Mouse (Mus musculus) kidney, embryonic 14.5 days (tissue): ENCODE measurements around the gene Krt13. TPM values are rescaled to one million over a fixed set of nuclear protein-coding genes. Genes with fewer than 3 reads are reported as not detected.

Source experiments
- ATAC-seq: fragments of 200-750 bp; cut with Nextera tagmentation; 2 replicates; pipeline ENCODE4 v1.8.0; 2017; ENCODE audit warnings: moderate number of reproducible peaks, mild to moderate bottlenecking, moderate TSS enrichment, moderate library complexity; ENCODE audit not compliant: low FRiP score, low TSS enrichment
- H3K27ac ChIP-seq: fragments of 300-500 bp; sonication (generic); 2 replicates; pipeline ENCODE4 v1.5.1; 2014; ENCODE audit warnings: low read depth, mild to moderate bottlenecking, low read length, moderate library complexity, mixed read lengths
- H3K27me3 ChIP-seq: fragments of 300-500 bp; sonication (generic); 2 replicates; pipeline ENCODE4 v1.6.1; 2014; ENCODE audit warnings: mild to moderate bottlenecking, low read length; ENCODE audit not compliant: control insufficient read depth, insufficient read depth
- H3K36me3 ChIP-seq: fragments of 300-500 bp; sonication (generic); 2 replicates; pipeline ENCODE4 v1.6.1; 2014; ENCODE audit warnings: low read length, mixed read lengths; ENCODE audit not compliant: control insufficient read depth, insufficient read depth
- H3K4me1 ChIP-seq: fragments of 300-500 bp; sonication (generic); 2 replicates; pipeline ENCODE4 v1.6.1; 2014; ENCODE audit warnings: low read length, mixed read lengths; ENCODE audit not compliant: control insufficient read depth, insufficient read depth
- H3K4me2 ChIP-seq: fragments of 300-500 bp; sonication (generic); replicated peaks from 2 replicates; pipeline ENCODE4 v1.6.1; 2014; ENCODE audit warnings: low read depth, mild to moderate bottlenecking, low read length
- H3K4me3 ChIP-seq: fragments of 300-500 bp; sonication (generic); 2 replicates; pipeline ENCODE4 v1.5.1; 2014; ENCODE audit warnings: mild to moderate bottlenecking, low read length
- H3K9ac ChIP-seq: fragments of 300-500 bp; sonication (generic); 2 replicates; pipeline ENCODE4 v1.6.1; 2014; ENCODE audit warnings: low read depth, mild to moderate bottlenecking, low read length, moderate library complexity
- H3K9me3 ChIP-seq: fragments of 300-500 bp; sonication (generic); 2 replicates; pipeline ENCODE4 v1.6.1; 2016; ENCODE audit warnings: low read length; ENCODE audit not compliant: control insufficient read depth
- WGBS: fragments of 180-500 bp; shearing (Covaris S2); extraction: QIAGEN DNeasy Blood & Tissue Kit; methylation state at CpG from one replicate; pipeline ENCODE4 v1.1.7; 2014; 5-methylcytosine and 5-hydroxymethylcytosine counted together
- polyA plus RNA-seq: library from polyadenylated mRNA; unstranded; fragments of >200 nt; fragmentation: Nextera tagmentation; extraction: Ambion mirVana; gene quantifications from 2 replicates; pipeline ENCODE4 v1.2.1, GENCODE M21; 2014

The Krt13 gene
- polyA plus RNA-seq, 1 experiment from 2014 or later: not detected

DNA sequence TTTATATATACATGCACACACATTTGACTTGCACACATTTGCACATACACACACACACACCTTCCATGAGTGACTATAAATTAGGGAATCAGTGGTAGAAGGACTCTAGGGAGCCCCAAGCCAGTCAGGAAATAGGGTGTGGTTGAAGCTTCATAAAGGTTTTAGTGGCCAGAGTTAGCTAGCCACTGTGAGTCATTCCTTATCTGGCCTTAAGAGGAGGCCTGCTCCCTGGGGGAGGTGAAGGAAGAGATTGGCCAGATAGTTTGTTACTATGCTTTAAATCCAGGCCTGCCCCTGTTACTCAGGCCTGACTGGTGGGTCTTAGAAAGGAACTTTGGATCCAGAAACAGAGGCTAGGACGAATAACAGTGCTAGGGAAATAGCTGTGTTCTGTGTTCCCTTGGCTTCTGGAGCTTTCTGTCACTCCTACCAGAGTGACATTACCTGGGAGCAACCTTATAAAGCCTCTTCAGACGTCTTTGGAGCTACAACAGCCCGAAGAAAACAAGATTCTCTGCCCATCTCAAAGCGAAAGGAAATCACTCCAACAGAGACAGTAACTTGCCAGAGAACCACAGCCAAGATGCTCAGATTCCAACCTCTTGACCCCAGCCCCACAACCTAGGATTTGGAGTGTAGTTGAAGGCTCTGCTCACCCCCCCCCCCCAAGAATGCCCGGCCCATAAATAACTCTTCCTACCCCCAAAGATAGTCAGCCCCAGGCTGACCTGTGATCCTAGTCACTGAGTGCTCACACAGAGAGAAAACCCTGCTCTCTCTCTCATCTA is 26.4 kb upstream of the Krt13 start:
- no peaks in the 10 kb centered on the region for H3K36me3 ChIP-seq
- H3K4me1 ChIP-seq: peaks cover 21% of the 10 kb centered on the region; the same call in 1 of the 2 replicates
- H3K27ac ChIP-seq: no peak overlapping the region
- no peak for ATAC-seq
- H3K27me3 ChIP-seq: peaks cover 21% of the 10 kb centered on the region
- H3K9ac ChIP-seq: no peak overlapping the region
- H3K4me3 ChIP-seq: no peak overlapping the region
- 45% methylated on average over 5 of the region's 5 CpGs for WGBS
- no peak overlapping the region for H3K4me2 ChIP-seq
- no peaks in the 10 kb centered on the region for H3K9me3 ChIP-seq

DNA sequence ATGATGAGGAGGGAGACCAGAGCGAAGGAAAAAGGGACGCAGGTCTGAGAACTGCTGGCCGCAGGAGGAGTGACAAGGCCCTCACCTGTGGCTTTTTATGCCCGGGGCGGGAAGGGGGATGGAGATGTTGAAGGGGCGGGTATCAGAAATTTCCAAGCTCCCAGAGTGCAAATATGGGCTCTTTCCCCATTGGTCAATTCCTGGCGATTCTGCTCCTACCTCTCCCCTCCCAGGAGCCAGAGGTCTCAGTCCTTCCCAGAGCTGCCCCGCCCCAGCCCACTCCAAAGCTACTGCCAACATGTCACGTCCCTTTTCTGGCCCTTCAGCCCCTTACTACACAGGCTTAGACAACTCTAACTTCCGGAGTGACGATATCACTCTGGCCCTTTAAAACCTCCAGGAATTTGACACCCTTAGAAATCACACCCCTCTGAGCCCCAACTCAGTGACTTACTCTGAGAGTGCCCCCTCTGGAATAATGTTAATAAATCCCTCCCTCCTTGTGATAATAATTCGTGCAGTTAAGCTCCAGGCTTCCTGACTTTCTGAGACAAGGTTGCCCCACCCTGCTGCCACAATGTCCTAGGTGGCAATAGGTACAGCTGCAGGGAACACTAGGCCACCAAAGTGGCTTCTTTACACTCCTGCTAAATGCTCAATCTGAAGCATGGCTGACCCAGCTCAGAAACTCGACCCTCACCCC is 24.6 kb upstream of the Krt13 start:
- Histone ChIP-seq H3K9ac (no peak overlapping the region), H3K27me3 (peaks cover 21% of the 10 kb centered on the region), H3K4me3 (peak overlapping the region; percentile 41), H3K4me2 (peak overlapping the region; percentile 60), H3K9me3 (no peaks in the 10 kb centered on the region), H3K27ac (no peak overlapping the region), H3K36me3 (no peaks in the 10 kb centered on the region), H3K4me1 (peaks cover 21% of the 10 kb centered on the region; the same call in 1 of the 2 replicates)
- under 1% methylated on average over 13 of the region's 13 CpGs for WGBS
- ATAC-seq: peak; percentile 58

DNA sequence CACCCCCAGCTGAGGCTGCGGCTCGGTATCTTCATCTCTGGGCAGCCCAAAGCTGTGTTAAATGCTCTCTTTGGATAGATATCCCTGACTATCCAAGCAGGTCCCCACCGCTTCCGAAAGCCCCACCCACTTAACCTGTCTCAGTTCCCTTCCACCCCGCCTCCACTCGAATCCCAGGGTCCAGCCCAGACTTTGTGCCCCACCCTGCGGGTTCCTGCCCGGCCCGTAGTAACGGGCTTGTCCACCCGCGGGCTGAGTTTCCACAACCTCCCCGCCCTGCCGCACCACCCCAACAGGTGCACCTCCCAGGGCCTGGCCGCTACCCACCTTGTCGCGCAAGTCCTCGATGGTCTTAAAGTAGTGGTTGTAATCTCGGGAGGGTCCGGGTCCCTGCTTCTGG is 23.7 kb upstream of the Krt13 start:
- Histone ChIP-seq H3K27me3 (peaks cover 21% of the 10 kb centered on the region), H3K9ac (0 out of 2 replicates have a peak overlapping the region, but pooled peaks have one; percentile 13), H3K4me1 (peaks cover 21% of the 10 kb centered on the region; the same call in 1 of the 2 replicates), H3K9me3 (no peaks in the 10 kb centered on the region), H3K4me3 (peak overlapping the region; percentile 41), H3K4me2 (peak overlapping the region; percentile 60), H3K27ac (no peak overlapping the region), H3K36me3 (no peaks in the 10 kb centered on the region)
- ATAC-seq: peak; percentile 37; the same call in 1 of the 2 replicates
- under 1% methylated on average over 20 of the region's 20 CpGs for WGBS

DNA sequence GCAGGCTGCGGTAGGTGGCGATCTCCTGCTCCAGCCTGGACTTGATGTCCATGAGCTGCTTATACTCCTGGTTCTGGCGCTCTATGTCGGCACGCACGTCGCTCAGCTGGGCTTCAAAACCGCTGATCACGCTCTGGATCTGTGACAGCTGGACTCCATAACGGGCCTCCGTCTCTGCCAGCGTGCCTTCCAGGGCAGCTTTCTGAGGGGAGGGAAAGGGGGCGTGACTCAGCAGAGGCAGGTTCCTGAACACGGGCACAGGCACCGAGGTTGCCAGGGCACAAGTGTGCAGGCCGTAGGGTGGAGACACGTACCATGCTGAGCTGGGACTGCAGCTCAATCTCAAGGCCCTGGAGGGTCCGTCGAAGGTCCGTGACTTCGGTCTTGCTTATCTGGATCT is 19.6 kb upstream of the Krt13 start:
- no peak for ATAC-seq
- Histone ChIP-seq H3K36me3 (no peaks in the 10 kb centered on the region), H3K9ac (no peak overlapping the region), H3K27me3 (peaks cover 13% of the 10 kb centered on the region), H3K9me3 (no peaks in the 10 kb centered on the region), H3K4me1 (peaks cover 24% of the 10 kb centered on the region; the same call in 1 of the 2 replicates), H3K4me3 (no peak overlapping the region), H3K4me2 (no peak overlapping the region), H3K27ac (no peak overlapping the region)
- 61% methylated on average over 21 of the region's 21 CpGs for WGBS

DNA sequence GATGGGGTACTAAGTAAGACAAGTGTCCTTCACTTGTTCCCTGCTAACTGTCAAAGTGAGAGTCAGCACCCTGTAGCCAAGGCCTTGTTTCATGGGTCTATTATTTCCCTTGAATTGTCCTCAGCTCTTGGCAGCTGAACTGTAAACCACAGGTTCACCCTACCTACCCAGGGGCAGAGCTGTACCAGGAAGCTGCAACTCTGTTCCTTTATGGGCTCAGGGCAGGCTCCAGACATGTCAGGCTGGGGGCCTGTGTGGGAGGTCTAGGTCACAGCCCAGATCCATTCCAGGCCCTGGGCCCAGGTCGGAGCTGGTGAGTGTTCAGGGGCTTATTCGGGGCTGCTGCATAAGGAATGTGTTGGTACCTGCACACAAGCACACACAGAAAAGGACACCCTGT is 18.0 kb upstream of the Krt13 start:
- WGBS: 28% methylated on average over 2 of the region's 2 CpGs
- peaks cover 12% of the 10 kb centered on the region; the same call in 1 of the 2 replicates for H3K4me1 ChIP-seq
- no peaks in the 10 kb centered on the region; the same call in 1 of the 2 replicates for H3K27me3 ChIP-seq
- no peak overlapping the region for H3K9ac ChIP-seq
- H3K4me2 ChIP-seq: no peak overlapping the region
- H3K9me3 ChIP-seq: no peaks in the 10 kb centered on the region
- H3K27ac ChIP-seq: no peak overlapping the region
- H3K4me3 ChIP-seq: no peak overlapping the region
- no peak for ATAC-seq
- no peaks in the 10 kb centered on the region for H3K36me3 ChIP-seq

DNA sequence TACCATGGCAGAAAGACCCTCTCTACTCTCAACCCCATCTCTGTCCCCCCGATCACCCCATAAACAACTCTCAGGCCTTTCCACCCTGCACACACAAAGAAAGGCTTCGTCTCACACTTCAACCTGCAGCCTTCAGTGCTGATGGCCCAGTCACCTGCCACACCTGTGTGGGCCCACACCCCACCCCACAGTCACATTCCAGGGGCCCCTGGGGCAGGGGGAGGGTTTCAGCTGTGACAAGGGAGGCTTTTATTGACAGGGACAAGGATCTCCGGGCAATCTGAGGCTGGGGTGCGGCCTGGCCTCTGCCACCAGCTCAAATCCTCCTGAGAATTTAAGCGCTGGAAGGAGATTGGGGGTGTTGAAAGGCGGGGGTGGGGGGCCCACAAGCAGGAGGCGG is 17.4 kb upstream of the Krt13 start:
- Histone ChIP-seq H3K9ac (no peak overlapping the region), H3K4me3 (no peak overlapping the region), H3K4me2 (no peak overlapping the region), H3K27me3 (no peaks in the 10 kb centered on the region), H3K4me1 (peaks cover 12% of the 10 kb centered on the region; the same call in 1 of the 2 replicates), H3K9me3 (no peaks in the 10 kb centered on the region), H3K36me3 (no peaks in the 10 kb centered on the region), H3K27ac (no peak overlapping the region)
- no peak for ATAC-seq
- 52% methylated on average over 7 of the region's 7 CpGs for WGBS

DNA sequence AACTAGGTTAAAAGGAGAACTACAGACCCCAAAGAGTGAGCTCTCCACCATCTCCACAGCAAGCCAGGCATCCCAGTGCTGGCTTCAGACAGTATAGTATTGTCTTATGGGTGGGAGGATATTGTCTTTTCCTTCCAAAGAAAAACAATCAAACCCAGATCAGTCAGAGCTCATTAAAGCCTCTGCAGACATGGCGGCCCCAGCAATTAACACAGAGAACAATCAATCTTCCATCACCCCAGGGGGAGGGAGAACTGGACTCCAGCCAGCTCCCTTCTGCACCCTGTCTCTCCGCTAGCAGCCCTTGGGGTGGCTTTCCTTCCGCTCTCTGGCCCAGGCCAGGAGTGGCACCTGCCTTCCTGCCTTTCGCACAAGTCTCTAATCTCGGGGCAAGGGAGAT is 16.3 kb upstream of the Krt13 start:
- peak; percentile 56 for ATAC-seq
- no peaks in the 10 kb centered on the region for H3K27me3 ChIP-seq
- H3K9ac ChIP-seq: no peak overlapping the region
- H3K9me3 ChIP-seq: no peaks in the 10 kb centered on the region
- H3K27ac ChIP-seq: no peak overlapping the region
- no peak overlapping the region for H3K4me2 ChIP-seq
- no peak overlapping the region for H3K4me3 ChIP-seq
- H3K4me1 ChIP-seq: peaks cover 12% of the 10 kb centered on the region; the same call in 1 of the 2 replicates
- WGBS: 8% methylated on average over 5 of the region's 5 CpGs
- no peaks in the 10 kb centered on the region for H3K36me3 ChIP-seq

DNA sequence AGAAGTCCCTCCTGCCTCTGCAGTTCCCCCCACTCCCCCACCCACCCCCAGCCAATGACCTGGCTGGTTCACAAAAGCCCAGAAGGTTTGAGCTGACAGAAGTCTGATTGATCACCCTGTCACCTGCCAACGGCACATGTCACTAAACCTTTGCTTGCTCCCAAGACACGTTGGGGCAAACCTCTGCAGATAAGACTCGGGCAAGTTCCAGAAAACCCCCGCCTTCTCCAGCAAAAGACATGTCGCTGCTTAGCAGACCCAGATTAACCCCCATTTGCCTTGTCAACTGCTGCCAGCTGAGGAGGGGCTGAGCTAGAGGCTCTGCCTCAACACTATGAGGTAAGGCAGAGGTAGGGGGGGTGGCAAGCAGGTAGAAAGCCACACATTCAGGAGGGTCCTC is 15.2 kb upstream of the Krt13 start:
- Histone ChIP-seq H3K4me1 (peaks cover 12% of the 10 kb centered on the region; the same call in 1 of the 2 replicates), H3K27ac (no peak overlapping the region)

DNA sequence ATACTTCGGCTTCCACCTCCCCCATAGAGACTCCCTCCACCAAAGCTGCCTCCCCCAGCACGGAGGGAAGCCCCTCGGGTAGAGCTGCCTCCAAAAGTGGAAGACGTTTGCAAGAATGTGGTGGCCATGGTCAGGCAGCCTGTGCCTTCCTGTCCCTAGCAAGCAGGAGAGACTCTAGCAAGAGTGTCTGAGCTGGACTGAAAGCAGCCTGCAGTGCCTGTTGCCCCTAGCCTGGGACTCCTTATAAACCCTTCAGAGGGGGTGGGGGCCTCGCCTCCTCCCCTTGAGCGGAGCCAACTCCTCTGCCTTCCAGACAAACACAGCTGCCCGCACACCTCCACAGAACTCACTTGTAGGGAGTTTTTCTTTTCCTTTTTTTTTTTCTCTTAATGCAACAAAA is 14.4 kb upstream of the Krt13 start, which contains the start of gene Krt15:
TSS of gene Krt15 (minus strand) at position 198 of the 400 bp plus-strand sequence.
- Histone ChIP-seq H3K4me2 (no peak within 1 kb of the TSS), H3K9ac (no peak within 1 kb of the TSS), H3K4me1 (peaks cover 12% of the 10 kb centered on the region; the same call in 1 of the 2 replicates), H3K36me3 (no peaks in the 10 kb centered on the region), H3K9me3 (no peaks in the 10 kb centered on the region), H3K27me3 (no peaks in the 10 kb centered on the region), H3K27ac (no peak within 1 kb of the TSS), H3K4me3 (no peak within 1 kb of the TSS)
- 37% methylated on average over 7 of the region's 7 CpGs for WGBS
- no peak for ATAC-seq

More for the DNA sequence above, 15.2 kb upstream of the Krt13 start:
- H3K36me3 ChIP-seq: no peaks in the 10 kb centered on the region
- H3K27me3 ChIP-seq: no peaks in the 10 kb centered on the region
- H3K4me3 ChIP-seq: no peak overlapping the region
- no peak overlapping the region for H3K9ac ChIP-seq
- WGBS: 10% methylated on average over 5 of the region's 5 CpGs
- no peak for ATAC-seq
- H3K9me3 ChIP-seq: no peaks in the 10 kb centered on the region
- no peak overlapping the region for H3K4me2 ChIP-seq
